Mouse (Mus musculus): ENCODE data around the gene Fanca.

GRCm38 (mm10) chr8:123271901-123272300 is 46.5 kb downstream of the Fanca start:
- TF ChIP-seq GATA1 (IDR thresholded peaks at IDR 0.05; ENCODE audit: borderline replicate concordance, low read length) (no peak), FLI1 (IDR thresholded peaks at IDR 0.05; ENCODE audit: low read length) (no peak)

Data from megakaryocyte, embryonic 14.5 days (primary cell).